Mouse (Mus musculus) common myeloid progenitor, adult 5-6 weeks (primary cell): ENCODE measurements around the gene Kpna2. TPM values are rescaled to one million over a fixed set of nuclear protein-coding genes. Genes with fewer than 3 reads are reported as not detected.

Experiments used
- ATAC-seq: replicated peaks from 2 replicates; pipeline ENCODE4 v1.8.0; 2016; ENCODE audit warnings: low read depth, mild to moderate bottlenecking, moderate TSS enrichment, inconsistent platforms; ENCODE audit not compliant: poor library complexity, severe bottlenecking
- total RNA-seq: library from RNA; stranded (forward); fragments of 200-1000, 187-1606 nt; gene quantifications from 2 replicates; pipeline ENCODE4 v1.2.3, GENCODE M21; 2017

Kpna2 gene
- total RNA-seq: 199 and 201 TPM in 2 replicates

DNA sequence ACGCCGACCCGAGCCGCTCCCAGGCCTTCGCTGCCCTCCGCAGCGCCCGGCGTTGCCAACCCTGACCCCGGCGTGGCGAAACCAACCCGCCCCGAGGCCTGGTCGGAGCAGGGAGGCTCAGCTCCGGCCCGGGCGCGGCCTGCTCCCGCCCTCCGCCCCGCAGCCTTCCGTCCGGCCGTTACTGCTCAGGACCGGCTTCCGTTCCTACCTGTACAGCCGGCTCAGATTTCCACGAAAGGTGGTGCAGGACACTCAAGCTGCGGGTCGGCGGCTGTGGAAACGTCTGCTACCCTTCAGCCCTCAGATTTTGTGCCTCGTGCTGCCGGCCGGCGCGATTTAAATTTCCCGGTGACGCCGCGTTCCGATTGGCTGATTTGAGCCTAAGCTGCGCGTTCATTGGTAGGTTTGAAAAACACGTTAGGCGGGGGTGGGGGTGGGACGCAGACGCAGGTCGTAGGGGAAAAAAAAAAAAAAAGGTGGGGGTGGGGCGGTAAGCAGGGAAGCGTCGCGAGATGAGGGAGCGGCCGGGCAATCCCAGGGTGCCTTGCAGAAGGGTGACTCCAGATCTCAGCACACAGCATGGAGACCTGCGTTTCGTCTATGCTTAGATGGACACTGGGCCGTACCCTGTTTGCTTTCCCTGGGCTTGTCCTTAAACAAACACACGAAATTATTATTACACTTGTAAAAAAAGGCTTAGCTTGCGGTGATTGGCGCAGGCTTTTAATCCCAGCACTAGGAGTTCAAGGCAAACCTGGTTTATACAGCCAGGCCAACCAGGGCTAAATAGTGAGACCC lies at the start of gene Kpna2:
Gene Kpna2 (minus strand): TSS at position 391 of the 798 bp plus-strand sequence.
- ATAC-seq: peak; percentile 92

DNA sequence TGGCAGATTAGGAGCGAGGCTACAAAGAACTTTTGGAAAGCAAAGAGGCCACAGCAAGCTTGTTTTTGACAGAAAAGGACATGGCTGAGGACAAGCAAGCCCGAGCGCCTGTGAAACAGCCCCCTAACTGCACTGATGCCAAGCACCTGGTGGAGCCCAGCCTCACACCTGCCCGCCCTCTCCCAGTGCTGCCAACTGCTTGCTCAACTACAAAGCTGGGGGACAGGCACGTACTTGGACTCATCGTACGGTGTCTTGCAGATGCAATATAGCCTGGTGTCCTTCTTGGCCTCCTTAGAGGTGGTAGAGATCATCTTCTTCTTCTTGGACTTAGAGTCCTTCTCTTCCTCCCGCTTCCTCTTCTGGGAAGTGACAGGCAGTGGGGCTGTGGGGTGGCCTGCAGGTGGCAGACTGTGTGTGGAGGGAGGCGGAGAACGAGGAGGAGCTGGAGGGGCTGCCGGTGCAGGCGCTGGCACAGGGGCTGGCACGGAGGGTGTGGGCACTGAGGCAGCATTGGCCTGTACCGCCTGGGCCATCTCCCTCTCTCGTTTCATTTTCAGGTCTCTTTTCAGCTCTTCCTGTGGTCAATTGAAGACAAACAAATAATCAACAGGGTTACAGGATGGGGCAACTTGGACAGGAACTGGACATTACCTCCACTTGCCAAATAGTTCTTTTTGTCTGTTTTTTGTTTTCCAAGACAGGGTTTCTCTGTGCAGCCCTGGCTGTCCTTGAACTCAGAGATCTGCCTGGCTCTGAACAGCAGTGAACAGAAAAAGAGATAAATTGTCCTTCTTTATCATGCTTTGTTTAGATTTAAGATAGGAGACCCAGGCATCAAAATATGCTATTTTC lies 47.7 kb upstream of the Kpna2 start:
- no peak for ATAC-seq

DNA sequence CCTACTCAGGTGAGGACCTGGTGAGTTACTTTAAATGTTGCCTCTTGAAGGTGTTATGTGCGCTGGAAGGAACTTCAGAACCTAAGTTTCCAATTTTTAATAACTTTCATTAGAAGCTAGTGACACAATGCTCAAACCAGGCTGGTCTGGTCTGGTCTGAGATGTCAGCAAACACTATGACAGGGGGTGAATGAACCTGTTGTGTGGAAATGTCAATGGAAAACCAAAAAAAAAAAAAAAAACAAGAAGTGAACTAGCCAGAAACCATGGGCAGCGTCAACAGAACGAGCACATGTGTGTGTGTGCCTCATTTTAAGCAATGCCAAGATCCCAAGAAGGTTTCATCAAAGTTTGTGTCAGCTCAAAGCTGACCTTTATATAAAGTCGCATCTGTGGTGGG lies 46.2 kb upstream of the Kpna2 start:
- ATAC-seq: no peak

DNA sequence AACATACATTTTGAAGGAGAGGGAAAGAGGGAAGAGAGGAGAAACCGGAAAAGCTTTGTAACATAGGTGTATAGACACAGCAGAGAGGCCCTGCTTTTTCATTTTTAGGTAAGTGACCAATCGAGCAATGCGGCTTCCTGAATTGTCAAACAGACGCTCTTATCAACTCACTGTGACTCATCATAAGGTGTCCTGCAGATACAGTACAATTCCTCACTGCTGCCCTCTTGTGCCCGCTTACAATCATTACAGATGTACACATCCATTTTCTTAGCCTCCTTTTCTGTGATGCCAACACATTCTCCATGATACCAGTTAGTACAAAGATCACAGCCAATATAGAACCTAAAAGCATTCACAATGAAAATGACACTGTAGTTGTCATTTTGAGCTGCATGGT lies 45.0 kb upstream of the Kpna2 start:
- peak; percentile 95 for ATAC-seq

DNA sequence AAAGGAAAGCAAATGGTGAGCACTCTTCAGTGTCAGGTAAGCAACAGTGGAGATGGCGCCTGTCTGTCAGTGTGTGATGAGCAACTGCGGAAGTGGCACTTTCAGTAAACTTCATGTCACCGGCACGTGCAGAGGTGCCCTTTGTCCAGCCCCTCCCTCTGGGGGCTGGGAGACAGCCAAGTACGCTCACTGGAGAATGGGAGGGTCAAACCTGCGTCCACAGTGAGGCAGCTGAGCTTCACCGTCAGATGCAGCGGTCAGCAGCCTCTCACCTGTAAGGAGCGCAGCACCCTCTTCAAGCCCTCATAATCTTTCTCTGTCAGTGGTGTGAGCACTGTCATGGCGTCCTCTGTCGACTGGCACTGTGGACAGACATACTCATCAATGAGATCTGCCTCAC lies 44.0 kb upstream of the Kpna2 start:
- no peak for ATAC-seq

DNA sequence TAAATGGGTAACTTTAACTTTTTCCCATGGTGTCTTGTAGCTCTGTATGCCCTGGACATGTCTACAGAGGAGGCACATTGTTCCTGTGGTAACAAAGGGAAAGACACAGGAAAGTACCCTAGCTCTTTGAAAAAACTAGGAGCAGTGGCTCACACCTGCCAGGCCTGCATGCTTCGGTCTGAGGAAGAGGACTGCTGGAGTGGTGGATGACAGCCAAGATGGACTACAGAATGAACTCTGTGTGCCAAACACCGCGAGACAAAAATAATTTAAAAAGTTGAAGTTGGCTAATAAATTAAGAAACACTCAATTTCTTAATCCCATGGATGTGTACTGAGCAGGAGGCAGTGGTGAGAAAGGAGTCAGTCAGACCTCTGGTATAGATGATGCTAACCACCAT lies 42.1 kb upstream of the Kpna2 start:
- no peak for ATAC-seq

DNA sequence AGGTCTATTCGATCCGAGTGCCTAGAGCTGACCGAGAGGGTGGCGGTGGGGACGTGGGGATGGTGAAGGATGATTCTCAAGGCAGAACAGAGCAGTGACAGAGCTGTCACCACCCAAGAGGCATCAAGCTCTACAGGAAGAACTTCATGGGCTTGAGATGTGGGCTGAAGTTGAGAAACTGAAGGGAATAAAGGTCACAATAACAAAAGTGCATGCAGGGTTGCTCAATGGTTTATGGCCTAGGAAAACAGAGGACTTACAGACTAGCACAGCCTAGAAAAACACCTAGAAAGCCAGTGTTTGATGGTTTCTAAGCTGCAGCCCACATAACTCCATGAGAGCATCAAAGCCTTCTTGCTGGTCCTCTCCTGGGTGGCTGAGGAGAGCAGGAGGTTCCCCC lies 40.1 kb upstream of the Kpna2 start:
- ATAC-seq: no peak

DNA sequence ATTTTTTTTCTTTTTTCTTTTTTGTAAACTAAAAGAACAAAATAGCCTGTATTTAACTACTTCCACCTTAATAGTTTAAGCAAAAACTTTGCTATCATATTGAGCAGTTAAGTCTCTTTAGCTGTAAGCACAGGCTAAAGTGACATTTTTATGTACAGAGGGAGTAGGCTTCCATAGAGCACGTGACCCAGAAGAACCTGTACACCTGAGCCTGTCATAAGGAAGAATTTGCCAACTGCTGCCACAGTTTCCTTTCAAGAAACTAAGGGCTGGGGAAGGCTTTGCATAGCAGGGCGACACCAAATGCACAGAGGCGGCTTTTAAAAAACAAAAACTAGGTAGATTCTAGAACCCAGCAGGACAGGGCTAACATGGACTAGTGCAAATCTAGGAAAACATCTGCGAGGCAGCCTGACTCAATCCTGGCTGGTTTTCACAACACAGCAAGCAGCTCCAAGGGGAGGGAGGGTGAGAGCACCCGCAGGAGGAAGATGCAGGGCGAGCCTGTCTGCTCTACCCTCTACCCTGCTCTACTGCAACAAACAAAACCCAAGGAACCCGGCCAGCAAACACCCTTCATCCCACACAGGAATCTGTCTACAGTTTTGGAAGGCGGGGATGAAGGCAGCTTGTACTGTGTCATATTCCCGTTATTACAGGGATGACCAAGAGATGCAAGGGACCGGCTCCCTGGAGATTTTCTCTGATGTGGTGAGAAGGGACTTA lies 34.9 kb upstream of the Kpna2 start:
- no peak for ATAC-seq

DNA sequence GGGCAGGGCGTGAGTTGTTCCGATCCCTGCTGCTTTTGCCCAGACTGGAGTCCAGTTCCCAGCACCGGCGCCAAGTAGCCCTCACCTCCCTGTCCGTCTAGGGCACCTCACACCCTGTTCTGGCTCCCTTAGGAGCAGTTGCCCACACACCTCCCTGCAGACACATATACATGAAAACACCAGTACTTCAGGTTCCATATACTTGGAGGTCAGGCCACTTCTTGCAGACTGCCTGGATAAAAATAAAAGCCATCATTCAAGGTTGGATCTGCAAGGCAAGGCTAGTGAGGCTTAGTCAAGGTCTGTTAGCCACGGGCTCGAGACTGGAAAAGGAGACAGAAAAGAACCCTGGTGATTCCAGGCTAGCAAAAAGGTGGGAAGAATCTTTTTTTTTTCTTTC lies 32.3 kb upstream of the Kpna2 start:
- ATAC-seq: no peak

DNA sequence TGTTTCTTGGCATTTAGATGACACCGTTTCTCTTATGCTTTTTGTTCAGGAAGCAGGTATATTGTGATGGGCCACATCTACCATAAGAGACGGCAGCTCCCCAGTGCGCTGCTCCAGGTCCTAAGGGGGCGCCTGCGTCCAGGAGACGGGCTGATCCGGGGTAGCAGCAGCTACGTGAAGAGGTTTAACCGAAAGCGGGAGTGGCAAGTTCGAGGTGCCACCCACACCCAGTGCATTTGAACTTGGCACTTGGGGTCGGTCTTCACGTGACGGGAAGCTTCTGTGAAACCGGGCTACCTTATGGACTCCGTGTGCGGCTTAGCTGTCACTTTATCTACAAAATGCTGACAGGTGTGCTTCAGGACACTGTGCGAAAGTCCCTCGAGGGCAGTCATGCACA lies 30.2 kb upstream of the Kpna2 start:
- ATAC-seq: no peak

DNA sequence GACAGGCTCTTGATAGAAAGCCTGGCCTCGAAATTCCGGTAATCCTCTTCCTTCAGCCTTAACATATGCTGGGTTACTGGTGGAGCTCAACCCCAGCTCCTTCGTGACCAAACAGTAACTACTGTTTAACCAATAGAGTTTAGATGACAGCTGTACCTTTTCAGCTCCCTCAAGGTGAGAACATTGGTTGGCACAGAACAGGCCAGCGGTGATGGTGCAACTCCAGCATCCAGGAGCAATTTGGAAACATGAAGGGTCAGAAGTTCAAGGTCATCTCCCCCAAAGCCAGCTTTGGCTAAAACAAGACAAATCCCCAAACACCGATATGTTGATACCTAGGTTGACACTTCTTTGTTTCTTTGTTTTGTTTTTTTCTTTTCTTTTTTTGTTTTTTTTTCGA lies 29.4 kb upstream of the Kpna2 start:
- ATAC-seq: no peak

DNA sequence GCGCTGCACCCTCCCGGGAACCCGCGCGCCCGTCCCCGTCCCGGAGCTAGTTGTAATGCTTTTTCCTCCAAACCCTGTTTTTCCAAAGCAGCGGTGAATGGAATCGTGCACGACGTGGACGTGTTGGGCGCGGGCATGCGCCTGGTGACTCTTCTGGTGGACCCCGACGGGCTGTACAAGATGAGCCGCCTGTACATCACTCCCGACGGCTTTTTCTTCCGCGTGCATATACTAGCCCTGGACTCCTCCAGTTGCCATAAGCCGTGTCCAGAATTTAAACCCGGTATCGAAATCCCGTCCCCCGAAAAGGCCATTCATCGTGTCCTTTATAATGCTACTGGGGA lies 28.9 kb upstream of the Kpna2 start:
- peak; percentile 1; the same call in 1 of the 2 replicates for ATAC-seq

DNA sequence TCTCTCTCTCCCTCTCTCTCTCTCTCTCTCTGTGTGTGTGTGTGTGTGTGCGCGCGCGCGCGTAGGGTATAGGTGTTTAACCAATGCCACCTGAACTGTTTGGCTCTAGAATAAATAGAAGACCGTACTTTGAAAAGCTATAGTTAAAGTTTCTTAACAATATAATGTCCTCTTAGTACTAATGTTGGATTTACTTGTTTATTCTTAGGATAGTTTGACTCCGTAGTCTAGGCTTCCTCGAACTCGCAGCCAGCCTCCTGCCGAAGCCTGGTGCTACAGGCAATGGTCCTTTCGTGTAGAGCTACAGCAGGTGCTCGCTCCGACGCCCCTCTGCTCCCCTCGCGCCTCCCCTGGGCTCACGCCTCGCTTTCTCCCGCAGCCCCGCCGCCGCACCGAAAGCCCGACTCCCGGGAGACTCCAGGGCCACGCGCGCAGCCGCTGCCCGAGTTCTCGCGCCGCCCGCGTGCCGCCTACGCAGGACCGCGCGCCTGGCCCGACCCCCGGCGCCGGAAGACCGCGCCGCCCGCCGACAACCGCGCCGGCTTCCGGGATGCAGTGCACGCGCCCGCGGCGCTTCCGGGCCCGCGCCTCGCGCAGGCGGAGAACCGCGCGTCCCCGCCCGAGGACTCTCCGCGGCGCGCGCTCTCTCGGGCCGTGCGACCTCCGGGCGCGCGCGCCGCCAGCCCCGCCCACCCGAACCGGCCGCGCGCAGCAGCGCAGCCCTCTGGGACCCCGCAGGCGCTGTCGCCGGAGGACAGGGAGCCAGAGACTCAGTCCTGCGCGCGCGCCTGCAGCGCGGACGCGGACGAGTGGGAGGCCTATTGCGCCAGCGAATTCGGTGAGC lies 28.3 kb upstream of the Kpna2 start:
- peak; percentile 65 for ATAC-seq

DNA sequence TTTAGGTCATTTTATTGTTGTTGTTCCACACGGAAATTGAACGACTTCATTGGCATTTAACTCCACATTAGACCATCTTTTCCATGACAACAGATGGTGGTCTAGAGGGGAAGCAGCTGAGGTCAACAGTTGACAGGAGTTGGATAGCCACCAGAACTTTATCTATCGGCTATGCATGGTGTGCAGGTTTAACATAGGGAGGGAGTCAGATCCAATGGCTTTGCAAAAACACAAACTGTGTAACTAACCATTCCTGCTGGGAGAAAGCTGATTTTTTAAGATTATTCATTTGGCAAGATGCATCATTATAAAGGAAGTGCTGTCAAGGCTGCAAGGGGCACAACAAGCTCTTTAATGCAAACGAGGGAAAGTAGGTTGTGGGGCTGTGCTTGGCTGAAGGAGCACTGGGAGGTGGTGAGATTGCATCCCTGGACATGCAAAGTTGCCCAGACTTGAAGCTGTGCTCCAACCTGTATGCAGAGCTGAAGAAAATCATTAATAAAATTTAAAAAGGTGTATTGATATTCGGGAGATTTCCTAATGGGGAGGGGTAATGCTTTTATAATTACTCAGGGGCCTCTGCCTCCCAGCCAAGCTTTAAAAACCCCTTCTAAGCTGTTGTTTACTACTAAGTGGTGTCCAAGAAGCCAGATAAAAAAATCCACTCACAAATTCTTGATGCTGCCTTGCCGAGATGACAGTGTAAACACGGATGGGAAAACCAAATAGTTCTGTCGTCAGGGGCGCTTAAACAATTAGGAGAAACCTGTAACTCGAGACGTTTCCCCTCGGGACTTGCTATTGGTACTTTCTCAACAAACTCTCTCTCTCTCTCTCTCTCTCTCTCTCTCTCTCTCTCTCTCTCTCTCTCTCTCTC lies 27.5 kb upstream of the Kpna2 start:
- peak; percentile 17; the same call in 1 of the 2 replicates for ATAC-seq

DNA sequence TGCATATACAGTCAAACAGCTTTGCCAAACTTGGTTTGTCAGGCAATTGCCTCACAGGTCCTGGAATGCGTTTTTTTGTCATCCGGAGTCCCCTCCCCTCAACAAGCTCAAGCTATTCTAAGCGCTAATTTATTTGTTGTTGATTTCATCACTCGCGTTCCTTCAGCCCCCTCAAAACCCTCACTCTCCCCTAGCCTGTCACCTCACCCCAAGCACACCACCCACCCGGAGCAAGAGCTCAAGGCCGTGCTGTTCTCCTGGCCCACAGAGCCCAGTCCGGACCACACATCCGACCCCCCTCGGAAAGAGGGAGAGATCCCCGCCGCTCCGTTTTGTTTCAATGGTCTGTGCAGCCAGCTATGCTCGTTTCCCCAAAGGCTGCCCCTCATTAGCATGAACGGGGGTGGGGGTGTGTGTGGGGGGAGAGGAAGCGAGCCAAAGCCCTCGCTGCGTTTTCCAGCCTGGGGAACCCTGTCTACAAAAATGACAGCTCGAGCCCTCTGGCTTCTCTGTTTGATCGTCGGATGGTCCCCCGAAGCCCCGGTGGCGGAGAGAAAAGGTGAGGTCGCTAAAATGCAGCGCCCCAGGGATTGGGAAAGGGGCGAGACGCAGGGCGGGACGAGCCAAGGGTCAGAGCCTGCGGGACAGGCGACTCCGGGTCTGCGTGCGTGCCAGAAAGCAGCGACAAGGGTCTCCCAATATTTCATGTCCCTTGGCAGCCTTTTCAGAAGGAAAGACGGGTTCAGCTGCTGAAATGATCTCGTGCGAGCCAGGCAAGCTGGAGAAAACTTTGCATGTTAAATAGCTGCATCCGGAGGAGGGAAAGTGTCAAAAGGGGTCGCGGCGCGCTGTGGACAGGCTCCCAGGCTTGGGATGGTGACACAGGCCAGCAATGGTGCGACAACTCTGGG lies 26.3 kb upstream of the Kpna2 start, which contains the start of gene 1810010H24Rik:
Gene 1810010H24Rik (plus strand): TSS at position 271 of the 911 bp plus-strand sequence.
- peak; percentile 20 for ATAC-seq

DNA sequence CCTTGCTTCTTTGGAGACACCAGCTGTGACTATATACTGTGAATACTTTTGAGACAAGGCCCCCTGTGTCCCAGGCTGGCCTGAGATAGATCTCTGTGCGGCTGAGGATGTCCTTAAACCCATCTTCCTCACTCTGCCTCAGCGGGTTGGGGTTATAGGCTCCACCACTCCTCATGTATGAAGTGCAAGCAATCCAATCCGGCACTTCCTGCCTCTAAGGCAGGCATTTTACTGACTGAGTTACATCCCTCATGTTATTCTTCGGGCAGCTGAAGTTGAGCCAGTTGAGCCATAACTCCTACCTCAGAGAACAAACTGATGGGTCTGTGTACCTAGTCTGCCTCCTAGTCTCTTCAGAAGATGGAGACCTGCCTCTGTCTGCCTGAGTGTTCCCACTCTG lies 25.1 kb upstream of the Kpna2 start:
- ATAC-seq: no peak

DNA sequence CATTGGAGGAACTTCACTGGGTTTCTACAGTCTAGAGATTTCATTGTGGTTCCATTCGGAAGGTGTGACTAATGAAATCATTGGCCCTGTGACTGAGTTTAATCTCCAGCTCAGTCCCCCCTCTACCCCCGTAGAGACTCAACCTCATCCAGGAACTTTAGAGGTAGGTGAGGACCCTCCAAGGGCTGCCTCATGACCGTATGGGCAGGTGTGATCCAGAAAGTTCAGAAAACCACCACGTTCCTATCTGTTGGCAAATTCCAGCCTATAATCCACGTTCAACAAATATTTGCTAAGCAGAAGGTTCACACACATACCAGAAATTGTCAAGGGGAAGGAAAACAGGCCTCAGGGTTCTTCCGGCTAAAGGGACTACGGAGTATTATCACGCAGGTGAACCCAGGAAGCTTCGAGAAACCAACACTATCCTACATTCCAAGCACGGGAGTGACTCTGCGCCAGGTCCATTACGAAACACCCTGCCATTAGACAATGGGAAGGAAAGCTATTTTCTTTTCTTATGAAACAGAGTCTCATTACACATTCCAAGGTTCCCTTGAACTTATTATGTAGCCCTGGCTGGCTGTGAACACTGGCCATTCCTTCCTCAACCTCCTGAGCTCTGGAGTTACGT lies 22.8 kb upstream of the Kpna2 start:
- ATAC-seq: no peak
